Mouse (Mus musculus) ES-Bruce4 (cell line): ENCODE measurements around the gene Henmt1. TPM values are rescaled to one million over a fixed set of nuclear protein-coding genes. Genes with fewer than 3 reads are reported as not detected.

Source experiments
- H3K27ac ChIP-seq: 2 replicates; pipeline ENCODE4 v1.5.1; 2012; ENCODE audit warnings: low read length, inconsistent platforms; ENCODE audit not compliant: insufficient read depth
- H3K27me3 ChIP-seq: 2 replicates; pipeline ENCODE4 v1.6.1; 2012; ENCODE audit warnings: mild to moderate bottlenecking, low read length, inconsistent platforms; ENCODE audit not compliant: control insufficient read depth, poor library complexity, insufficient read depth, severe bottlenecking
- H3K36me3 ChIP-seq: 2 replicates; pipeline ENCODE4 v1.6.1; 2012; ENCODE audit warnings: inconsistent platforms, mild to moderate bottlenecking, low read length, moderate library complexity; ENCODE audit not compliant: control insufficient read depth, poor library complexity, insufficient read depth, severe bottlenecking
- H3K4me1 ChIP-seq: one replicate; pipeline ENCODE4 v1.8.1; 2011; ENCODE audit warnings: low read length; ENCODE audit not compliant: control insufficient read depth, insufficient read depth
- H3K4me3 ChIP-seq: 2 replicates; pipeline ENCODE4 v1.5.1; 2011; ENCODE audit warnings: low read depth, mild to moderate bottlenecking, low read length
- H3K9ac ChIP-seq: 2 replicates; pipeline ENCODE4 v1.6.1; 2012; ENCODE audit warnings: low read depth, mild to moderate bottlenecking, inconsistent platforms; ENCODE audit not compliant: poor library complexity, severe bottlenecking
- H3K9me3 ChIP-seq: replicated peaks from 2 replicates; pipeline ENCODE4 v1.6.1; 2012; ENCODE audit warnings: mild to moderate bottlenecking, low read length, inconsistent platforms; ENCODE audit not compliant: control insufficient read depth, poor library complexity, insufficient read depth, severe bottlenecking
- CTCF ChIP-seq: IDR thresholded peaks from one replicate; pipeline ENCODE4 v1.8.1; 2011; ENCODE audit warnings: low read depth, low read length
- EP300 ChIP-seq: IDR thresholded peaks from 2 replicates; pipeline ENCODE4 v1.6.1; 2011; ENCODE audit warnings: low read depth, low read length; ENCODE audit not compliant: insufficient read depth
- POLR2A ChIP-seq: IDR thresholded peaks from one replicate; pipeline ENCODE4 v1.8.1; 2011; ENCODE audit warnings: low read length; ENCODE audit not compliant: insufficient read depth
- polyA plus RNA-seq: library from polyadenylated mRNA; stranded (reverse); fragments of >200 nt; gene quantifications from 2 replicates; pipeline ENCODE4 v1.2.4, GENCODE M21; 2011; ENCODE audit warnings: low read depth; ENCODE audit not compliant: missing spikeins, insufficient read depth, insufficient read length

Gene Henmt1
- polyA plus RNA-seq, 1 experiment: 0.43 TPM

- Histone ChIP-seq H3K9me3 (no peaks in the 10 kb centered on the region), H3K27ac (no peak overlapping the region), H3K4me1 (no peaks in the 10 kb centered on the region), H3K27me3 (no peaks in the 10 kb centered on the region; the same call in 1 of the 2 replicates), H3K4me3 (no peak overlapping the region), H3K36me3 (no peaks in the 10 kb centered on the region), H3K9ac (no peak overlapping the region)
- TF ChIP-seq EP300 (no peak), POLR2A (no peak), CTCF (no peak)
Observed at GRCm38 (mm10) chr3:108999173-108999572, 59.5 kb downstream of the Henmt1 start.

GRCm38 (mm10) chr3:109005777-109006176, 66.1 kb downstream of the Henmt1 start:
- Histone ChIP-seq H3K36me3 (no peaks in the 10 kb centered on the region), H3K4me1 (no peaks in the 10 kb centered on the region), H3K27me3 (no peaks in the 10 kb centered on the region), H3K9ac (no peak overlapping the region), H3K4me3 (no peak overlapping the region), H3K27ac (no peak overlapping the region), H3K9me3 (peaks cover 6% of the 10 kb centered on the region; the same call in 1 of the 2 replicates)
- TF ChIP-seq EP300: no peak
- TF ChIP-seq CTCF: no peak
- no peak for TF ChIP-seq POLR2A

- H3K27ac ChIP-seq: no peak overlapping the region
- no peak overlapping the region for H3K4me3 ChIP-seq
- H3K27me3 ChIP-seq: no peaks in the 10 kb centered on the region
- H3K9me3 ChIP-seq: peaks cover 6% of the 10 kb centered on the region; the same call in 1 of the 2 replicates
- H3K9ac ChIP-seq: no peak overlapping the region
- TF ChIP-seq CTCF (no peak), POLR2A (no peak), EP300 (no peak)
- H3K36me3 ChIP-seq: no peaks in the 10 kb centered on the region
- H3K4me1 ChIP-seq: no peaks in the 10 kb centered on the region
Observed at GRCm38 (mm10) chr3:109008180-109008579, 68.5 kb downstream of the Henmt1 start.

Other genes starting within 250 kb of the Henmt1 start
- 27.5 and 30.9 TPM in 2 replicates for gene Gpsm2, start 217.6 kb upstream of the Henmt1 start, polyA plus RNA-seq
- not detected in 2 replicates for gene Aknad1, start 200.2 kb upstream of the Henmt1 start, polyA plus RNA-seq
- 25.9 and 29.9 TPM in 2 replicates for gene Stxbp3, start 99.3 kb upstream of the Henmt1 start, polyA plus RNA-seq
- not detected in 2 replicates for gene Fndc7, start 49.9 kb upstream of the Henmt1 start, polyA plus RNA-seq
- gene Prpf38b, start 28.1 kb upstream of the Henmt1 start, polyA plus RNA-seq: 112 and 113 TPM in 2 replicates
- not detected in 2 replicates for gene Gm9857, start 572 bp downstream of the Henmt1 start, polyA plus RNA-seq
- gene Fam102b, start 87.7 kb downstream of the Henmt1 start, polyA plus RNA-seq: 6.7 and 7.3 TPM in 2 replicates
- not detected in 2 replicates for gene Slc25a54, start 140.6 kb downstream of the Henmt1 start, polyA plus RNA-seq
- gene Slc25a24, start 183.3 kb downstream of the Henmt1 start, polyA plus RNA-seq: 16.2 TPM in 2 replicates